Mouse (Mus musculus): ENCODE measurements around the gene Tnfaip8l2. TPM values are rescaled to one million over a fixed set of nuclear protein-coding genes. Genes with fewer than 3 reads are reported as not detected.
"Not testable (repeated sequence)": the region's sequence is repeated elsewhere in the genome, so short reads cannot be mapped to it uniquely, and the experiment has no call there.

Tnfaip8l2 gene
- polyA plus RNA-seq, 1 experiment from 2014 or later = 3.3 TPM

DNA sequence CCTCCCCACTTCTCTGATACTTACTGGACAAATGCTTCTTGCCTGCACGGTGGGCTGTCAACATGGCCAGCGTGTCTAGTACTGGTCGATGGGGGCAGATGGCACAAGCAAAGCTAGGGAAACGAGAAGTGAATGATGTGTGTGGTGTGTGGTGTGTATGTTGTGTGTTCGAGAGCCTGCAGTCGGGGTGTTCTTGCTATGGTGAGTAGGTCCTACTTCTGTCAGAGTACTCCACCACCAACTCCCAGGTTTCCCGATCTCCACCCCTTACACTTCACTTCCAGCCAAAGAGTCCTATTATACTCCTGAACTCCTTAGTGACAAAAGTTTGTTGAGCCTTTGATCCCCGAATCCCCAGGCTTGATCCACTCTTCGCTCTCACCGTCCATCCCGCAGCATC lies 9.0 kb downstream of the Tnfaip8l2 start:
- H3K27me3 ChIP-seq (replicated peaks) = no peaks in the 10 kb centered on the region
- no peak; the same call in 1 of the 2 replicates for ATAC-seq (ENCODE audit: low FRiP score, low read depth)
- 62% methylated on average over 11 of the region's 11 CpGs for WGBS
- no peaks in the 10 kb centered on the region for H3K9me3 ChIP-seq
- H3K4me1 ChIP-seq = peaks cover 27% of the 10 kb centered on the region
- H3K4me2 ChIP-seq (replicated peaks) = peak overlapping the region; percentile 76
- H3K9ac ChIP-seq = peak overlapping the region; percentile 59
- peak overlapping the region; percentile 60 for H3K4me3 ChIP-seq
- H3K27ac ChIP-seq = no peak overlapping the region
- peaks cover 15% of the 10 kb centered on the region for H3K36me3 ChIP-seq

DNA sequence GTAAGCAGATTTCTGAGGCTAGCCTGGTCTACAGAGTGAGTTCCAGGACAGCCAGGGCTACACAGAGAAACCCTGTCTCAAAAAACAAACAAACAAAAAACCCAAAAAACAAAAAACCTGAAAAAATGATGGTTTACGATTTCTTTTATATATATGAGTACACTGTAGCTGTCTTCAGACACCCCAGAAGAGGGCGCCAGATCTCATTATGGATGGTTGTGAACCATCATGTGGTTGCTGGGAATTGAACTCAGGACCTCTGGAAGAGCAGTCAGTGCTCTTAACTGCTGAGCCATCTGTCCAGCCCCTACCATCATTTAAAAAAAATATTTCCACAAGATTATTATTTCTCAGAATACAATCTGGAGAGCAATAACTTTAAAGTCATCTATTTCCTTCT lies 9.8 kb downstream of the Tnfaip8l2 start:
- 87% methylated on average over 2 of the region's 2 CpGs for WGBS
- H3K4me2 ChIP-seq (replicated peaks); H3K4me3 ChIP-seq; ATAC-seq (ENCODE audit: low FRiP score, low read depth); H3K9me3 ChIP-seq; H3K9ac ChIP-seq; H3K27me3 ChIP-seq (replicated peaks); H3K27ac ChIP-seq: not testable (repeated sequence)
- H3K36me3 ChIP-seq = peaks cover 15% of the 10 kb centered on the region
- peaks cover 27% of the 10 kb centered on the region for H3K4me1 ChIP-seq

DNA sequence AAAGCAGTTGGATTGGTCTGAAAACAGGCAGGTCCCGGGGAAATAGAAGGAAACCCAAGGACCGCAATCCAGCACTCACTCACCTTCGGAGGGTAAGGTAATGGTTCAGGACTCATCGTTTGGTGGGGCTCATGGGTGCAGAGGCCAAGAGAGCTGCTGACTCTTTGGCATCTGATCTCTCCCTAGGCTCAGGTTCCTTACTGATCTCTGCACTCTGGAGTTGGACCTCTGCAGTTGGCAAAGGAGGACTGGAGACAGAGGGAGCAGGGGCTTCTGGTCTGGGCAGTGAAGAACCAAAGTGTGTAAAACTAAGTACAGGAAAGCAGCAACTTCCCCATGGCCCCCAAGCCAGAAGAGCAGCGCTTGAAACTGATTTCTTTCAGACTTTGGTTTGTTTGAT lies 12.1 kb downstream of the Tnfaip8l2 start:
- Histone ChIP-seq H3K36me3 (peaks cover 18% of the 10 kb centered on the region), H3K9me3 (no peaks in the 10 kb centered on the region), H3K4me1 (peaks cover 23% of the 10 kb centered on the region), H3K4me2 (replicated peaks) (no peak overlapping the region), H3K27ac (no peak overlapping the region), H3K27me3 (replicated peaks) (no peaks in the 10 kb centered on the region), H3K9ac (no peak overlapping the region), H3K4me3 (no peak overlapping the region)
- ATAC-seq (ENCODE audit: low FRiP score, low read depth) = no peak
- WGBS = 86% methylated on average over 5 of the region's 5 CpGs

DNA sequence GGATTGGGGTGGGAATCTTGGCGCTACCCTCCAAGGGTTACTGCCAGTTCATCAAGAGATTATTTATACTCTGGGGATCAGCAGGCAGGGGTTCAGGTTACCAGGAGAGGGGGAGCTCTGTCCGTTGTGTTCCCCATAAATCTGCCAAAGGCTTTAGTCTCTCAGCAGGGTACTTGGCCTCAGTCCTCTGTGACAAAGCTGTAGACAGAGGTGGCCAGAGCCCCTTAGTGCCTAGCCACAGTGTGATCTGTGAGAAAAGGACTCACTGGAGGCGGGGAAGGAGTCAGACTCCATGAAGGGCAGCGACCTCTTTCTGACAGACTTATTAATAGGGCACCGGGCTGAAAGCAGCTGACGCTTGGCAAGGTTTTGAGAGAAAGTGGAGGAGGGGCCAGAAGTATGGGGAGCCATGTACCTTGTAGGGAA lies 12.9 kb downstream of the Tnfaip8l2 start:
- Histone ChIP-seq H3K9ac (no peak overlapping the region), H3K36me3 (peaks cover 18% of the 10 kb centered on the region), H3K4me3 (no peak overlapping the region), H3K9me3 (no peaks in the 10 kb centered on the region), H3K4me1 (peaks cover 22% of the 10 kb centered on the region), H3K27me3 (replicated peaks) (no peaks in the 10 kb centered on the region), H3K27ac (no peak overlapping the region), H3K4me2 (replicated peaks) (no peak overlapping the region; the same call in 1 of the 2 replicates)
- WGBS = 13% methylated on average over 6 of the region's 6 CpGs
- no peak for ATAC-seq (ENCODE audit: low FRiP score, low read depth)

DNA sequence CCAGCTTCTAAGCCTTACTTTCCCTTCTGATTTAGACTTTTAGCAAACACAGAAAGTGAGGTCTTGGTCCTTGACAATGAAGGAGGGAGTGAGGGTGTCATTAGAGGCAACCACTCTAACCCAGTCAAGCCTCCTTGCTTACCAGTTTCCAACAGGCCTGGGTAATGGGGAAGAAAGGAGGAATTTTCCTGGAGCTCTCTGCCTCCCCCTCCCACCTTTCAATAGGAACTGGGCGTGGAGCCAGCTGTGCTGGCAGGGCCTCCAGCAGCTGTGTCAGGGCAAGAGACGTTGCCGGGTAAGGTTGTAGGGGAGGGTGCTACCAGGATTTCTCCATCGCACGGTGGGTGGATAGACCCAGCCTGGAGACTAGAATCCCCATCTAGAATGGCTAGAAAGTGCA lies 17.2 kb downstream of the Tnfaip8l2 start:
- Histone ChIP-seq H3K4me1 (peaks cover 13% of the 10 kb centered on the region), H3K9ac (no peak overlapping the region), H3K4me3 (no peak overlapping the region), H3K9me3 (no peaks in the 10 kb centered on the region), H3K4me2 (replicated peaks) (no peak overlapping the region), H3K36me3 (peaks cover 37% of the 10 kb centered on the region), H3K27ac (no peak overlapping the region), H3K27me3 (replicated peaks) (no peaks in the 10 kb centered on the region)
- WGBS = 41% methylated on average over 5 of the region's 5 CpGs
- 0 out of 2 replicates have a peak, but pooled peaks have one; percentile 29 for ATAC-seq (ENCODE audit: low FRiP score, low read depth)

DNA sequence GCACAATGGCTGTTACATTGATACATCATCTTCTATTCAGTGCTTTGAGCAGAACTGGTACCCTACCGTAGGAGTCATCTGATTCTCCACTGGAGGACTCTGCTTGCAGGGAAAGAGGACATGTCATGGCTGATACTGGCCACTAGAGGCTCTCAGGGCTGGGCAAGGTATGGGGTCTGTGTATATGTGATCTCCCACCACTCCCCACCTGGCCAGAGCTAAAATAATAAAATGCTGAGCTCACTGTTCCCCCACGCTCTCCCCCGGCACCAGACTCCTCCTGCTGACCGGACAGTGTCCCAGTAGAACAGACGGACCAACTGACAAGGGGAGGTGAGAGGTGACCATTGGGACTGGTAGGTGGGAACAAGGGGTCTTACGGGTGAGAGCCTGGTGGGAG lies 17.9 kb downstream of the Tnfaip8l2 start, which contains the start of gene Tmod4:
TSS of gene Tmod4 (plus strand) at position 231 of the 400 bp plus-strand sequence.
- Histone ChIP-seq H3K27me3 (replicated peaks) (no peaks in the 10 kb centered on the region), H3K36me3 (peaks cover 41% of the 10 kb centered on the region), H3K9ac (no peak within 1 kb of the TSS), H3K27ac (no peak within 1 kb of the TSS), H3K4me3 (no peak within 1 kb of the TSS), H3K9me3 (no peaks in the 10 kb centered on the region), H3K4me1 (peaks cover 5% of the 10 kb centered on the region), H3K4me2 (replicated peaks) (no peak within 1 kb of the TSS)
- WGBS = 52% methylated on average over 6 of the region's 6 CpGs
- ATAC-seq (ENCODE audit: low FRiP score, low read depth) = no peak

DNA sequence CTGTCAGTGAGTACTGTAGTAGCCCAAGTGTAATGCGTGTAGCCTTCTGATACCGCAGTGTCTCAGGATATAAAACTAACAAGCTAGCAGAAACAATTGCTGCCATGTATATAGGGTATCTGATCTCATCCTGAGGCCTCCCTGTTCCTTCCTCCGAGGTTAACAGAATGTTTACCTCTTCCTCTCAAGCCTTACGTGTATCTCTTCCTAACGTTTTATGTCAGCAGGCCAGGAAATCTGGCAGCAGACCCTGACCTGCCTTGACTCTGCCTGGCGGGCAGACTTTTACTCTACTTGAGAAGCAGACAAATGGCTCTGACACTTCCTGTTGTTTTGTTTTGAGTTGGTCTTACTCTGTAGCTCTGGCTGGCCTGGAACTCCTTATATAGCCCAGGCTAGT lies 20.6 kb downstream of the Tnfaip8l2 start:
- Histone ChIP-seq H3K4me1 (0 out of 2 replicates have a peak, but pooled peaks cover 3% of the 10 kb centered on the region), H3K4me3 (no peak overlapping the region), H3K4me2 (replicated peaks) (no peak overlapping the region), H3K9ac (no peak overlapping the region), H3K27me3 (replicated peaks) (no peaks in the 10 kb centered on the region), H3K9me3 (no peaks in the 10 kb centered on the region), H3K36me3 (peaks cover 47% of the 10 kb centered on the region), H3K27ac (no peak overlapping the region)
- ATAC-seq (ENCODE audit: low FRiP score, low read depth) = no peak
- 83% methylated on average over 6 of the region's 6 CpGs for WGBS

DNA sequence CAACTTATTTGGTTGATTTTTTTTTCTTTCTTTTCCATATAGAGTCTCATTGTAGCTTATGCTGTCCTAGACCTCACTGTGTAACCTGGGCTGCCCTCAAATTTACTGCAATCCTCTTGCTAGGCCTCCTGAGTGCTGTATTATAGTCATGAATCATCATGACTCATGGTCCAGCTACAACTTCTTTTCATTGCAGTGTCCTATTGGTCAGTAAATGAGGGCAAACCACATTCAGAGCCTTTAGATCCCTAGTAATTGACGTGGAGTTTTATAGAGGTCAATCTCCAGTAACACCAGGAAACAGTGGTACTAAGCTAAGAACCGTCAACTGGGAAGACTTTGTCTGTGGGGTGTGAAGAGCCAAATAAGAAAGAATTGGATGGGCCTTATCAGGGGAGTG lies 24.4 kb downstream of the Tnfaip8l2 start:
- H3K36me3 ChIP-seq = peaks cover 66% of the 10 kb centered on the region
- whole genome bisulfite sequencing = 63% methylated on average over 2 of the region's 2 CpGs
- H3K4me1 ChIP-seq = no peaks in the 10 kb centered on the region
- no peaks in the 10 kb centered on the region for H3K9me3 ChIP-seq
- H3K4me2 ChIP-seq (replicated peaks) = no peak overlapping the region
- no peak overlapping the region for H3K9ac ChIP-seq
- no peak overlapping the region for H3K4me3 ChIP-seq
- H3K27ac ChIP-seq = no peak overlapping the region
- no peaks in the 10 kb centered on the region for H3K27me3 ChIP-seq (replicated peaks)
- no peak for ATAC-seq (ENCODE audit: low FRiP score, low read depth)

DNA sequence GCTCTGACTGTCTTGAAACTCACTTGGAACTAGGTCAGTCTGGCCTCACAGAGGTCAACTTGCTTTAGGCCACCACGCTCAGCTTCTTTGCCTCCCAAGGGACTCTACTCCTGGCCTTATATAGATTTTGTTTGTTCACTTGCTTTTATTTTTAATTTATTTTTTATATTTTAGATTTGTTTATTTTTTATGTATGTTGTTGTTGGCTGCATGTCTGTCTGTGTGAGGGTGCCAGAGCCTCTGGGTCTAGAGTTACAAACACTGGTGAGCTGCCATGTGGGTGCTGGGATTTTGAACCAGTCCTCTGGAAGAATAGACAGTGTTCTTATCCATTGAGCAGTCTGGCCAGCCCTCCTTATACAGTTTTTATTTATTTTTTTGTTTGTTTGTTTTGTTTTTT lies 29.4 kb downstream of the Tnfaip8l2 start:
- H3K9ac ChIP-seq = no peak overlapping the region
- peaks cover 8% of the 10 kb centered on the region for H3K4me1 ChIP-seq
- H3K27me3 ChIP-seq (replicated peaks) = no peaks in the 10 kb centered on the region
- no peak overlapping the region for H3K4me3 ChIP-seq
- ATAC-seq (ENCODE audit: low FRiP score, low read depth) = no peak
- H3K4me2 ChIP-seq (replicated peaks) = peak overlapping the region; percentile 54
- H3K36me3 ChIP-seq = peaks cover 20% of the 10 kb centered on the region
- WGBS = 91% methylated on average over 1 of the region's 1 CpGs
- H3K27ac ChIP-seq = no peak overlapping the region
- H3K9me3 ChIP-seq = no peaks in the 10 kb centered on the region

DNA sequence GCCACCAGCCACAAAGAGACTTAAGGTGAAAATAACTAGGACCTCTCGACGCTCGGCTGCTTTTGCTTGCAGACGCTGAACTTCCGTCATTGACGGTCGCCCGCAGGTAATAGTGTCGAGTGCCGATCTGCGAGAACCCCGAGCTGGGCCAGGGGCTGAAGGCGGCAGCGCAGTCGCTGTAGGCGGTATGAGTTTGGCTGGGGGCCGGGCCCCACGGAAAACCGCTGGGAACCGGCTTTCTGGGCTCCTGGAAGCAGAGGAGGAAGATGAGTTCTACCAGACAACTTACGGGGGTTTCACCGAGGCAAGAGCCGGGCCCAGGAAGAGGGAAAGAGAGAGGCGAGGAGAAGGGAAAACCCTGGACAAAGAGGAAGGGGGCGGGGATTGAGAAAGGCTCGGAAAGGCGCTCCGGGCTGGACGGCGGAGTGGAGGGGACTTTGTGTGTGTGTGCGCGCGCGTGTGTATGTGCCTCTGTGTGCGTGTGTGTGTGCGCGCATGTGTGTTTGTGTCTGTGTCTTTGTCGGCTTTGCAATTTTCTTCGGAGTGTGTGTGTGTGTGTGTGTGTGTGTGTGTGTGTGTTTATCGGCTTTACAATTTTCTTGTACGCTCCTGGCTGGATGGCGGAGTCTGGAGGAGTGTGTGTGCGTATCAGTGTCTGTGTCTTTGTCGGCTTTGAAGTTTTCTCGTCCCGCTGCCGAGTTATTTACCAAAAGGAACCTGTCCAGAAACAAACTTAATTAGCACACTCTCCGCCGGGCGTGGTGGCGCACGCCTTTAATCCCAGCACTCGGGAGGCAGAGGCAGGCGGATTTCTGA lies 31.0 kb downstream of the Tnfaip8l2 start, which contains the start of gene Vps72:
TSS of gene Vps72 (plus strand) at position 112 of the 816 bp plus-strand sequence.
- Histone ChIP-seq H3K36me3 (peaks cover 17% of the 10 kb centered on the region), H3K27me3 (replicated peaks) (no peaks in the 10 kb centered on the region), H3K4me1 (peaks cover 8% of the 10 kb centered on the region), H3K4me3 (peak within 1 kb of the TSS; percentile 78), H3K9ac (peak within 1 kb of the TSS; percentile 83), H3K9me3 (no peaks in the 10 kb centered on the region), H3K4me2 (replicated peaks) (peak within 1 kb of the TSS; percentile 54), H3K27ac (peak within 1 kb of the TSS; percentile 93)
- WGBS = 2% methylated on average over 54 of the region's 54 CpGs
- peak; percentile 75 for ATAC-seq (ENCODE audit: low FRiP score, low read depth)

DNA sequence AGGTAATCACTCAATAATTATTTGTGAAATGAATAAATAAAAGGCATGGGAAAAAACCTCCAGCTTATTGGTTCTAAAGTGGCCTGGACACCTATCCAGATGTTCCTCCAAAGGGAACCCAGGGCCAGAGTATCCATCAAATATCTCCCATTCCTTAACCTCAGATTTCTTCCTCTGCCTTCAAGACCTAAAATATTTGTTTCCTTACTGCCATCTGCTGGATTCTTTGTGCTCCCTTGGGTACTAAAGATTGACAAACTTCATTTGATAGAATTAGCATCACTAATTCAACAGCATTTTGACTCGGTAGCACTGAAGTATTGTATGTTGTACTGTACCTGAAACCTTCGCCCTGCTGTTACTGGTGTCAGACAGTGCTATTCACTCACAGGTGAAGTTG lies 34.3 kb downstream of the Tnfaip8l2 start:
- ATAC-seq (ENCODE audit: low FRiP score, low read depth) = no peak
- Histone ChIP-seq H3K9ac (no peak overlapping the region), H3K4me2 (replicated peaks) (no peak overlapping the region), H3K27me3 (replicated peaks) (no peaks in the 10 kb centered on the region), H3K36me3 (no peaks in the 10 kb centered on the region), H3K4me1 (peaks cover 16% of the 10 kb centered on the region), H3K27ac (no peak overlapping the region), H3K4me3 (no peak overlapping the region), H3K9me3 (no peaks in the 10 kb centered on the region)
- WGBS = 73% methylated on average over 2 of the region's 2 CpGs

DNA sequence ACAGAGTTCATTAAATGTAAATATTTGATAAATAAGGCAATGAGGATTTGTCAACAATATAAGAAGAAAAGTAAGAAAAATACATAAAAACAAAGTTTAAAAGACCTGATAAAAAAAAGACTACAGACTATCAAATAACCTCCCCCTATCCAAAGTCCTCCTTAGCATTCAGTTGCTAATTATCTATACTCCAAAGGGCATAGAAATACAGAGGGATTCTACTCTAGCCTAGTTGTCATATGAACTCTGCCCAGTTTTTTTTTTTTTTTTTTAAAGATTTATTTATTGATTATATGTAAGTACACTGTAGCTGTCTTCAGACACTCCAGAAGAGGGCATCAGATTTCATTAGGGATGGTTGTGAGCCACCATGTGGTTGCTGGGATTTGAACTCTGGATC lies 34.9 kb downstream of the Tnfaip8l2 start:
- not testable (repeated sequence) for H3K9me3 ChIP-seq; ATAC-seq (ENCODE audit: low FRiP score, low read depth); H3K27ac ChIP-seq; H3K36me3 ChIP-seq; H3K27me3 ChIP-seq (replicated peaks); H3K9ac ChIP-seq
- peaks cover 11% of the 10 kb centered on the region for H3K4me1 ChIP-seq
- H3K4me3 ChIP-seq = peak overlapping the region; percentile 94; the same call in 1 of the 2 replicates
- peak overlapping the region; percentile 61 for H3K4me2 ChIP-seq (replicated peaks)
